Mouse (Mus musculus) left cerebral cortex, postnatal 36 days (tissue): ENCODE measurements around the gene Gipc3. TPM values are rescaled to one million over a fixed set of nuclear protein-coding genes. Genes with fewer than 3 reads are reported as not detected.

Source experiments
- DNase-seq, 2 experiments: peaks; one replicate each; pipeline ENCODE4 v3.0.0; 2021 to 2022; ENCODE audit warnings: low spot score in 2 of 2, mixed read lengths in 1 of 2
- intact Hi-C: fragments of 180-260 bp; cut with DNase I; formaldehyde crosslinking; loops from one replicate; pipeline ENCODE4 v1.15.1; 2025
- total RNA-seq, 2 experiments: library from RNA; stranded (reverse); gene quantifications; 2 replicates each; pipeline ENCODE4 v1.2.3; 2021

Gipc3 gene
- total RNA-seq, 2 experiments from 2014 or later, result 1.4 to 1.8 TPM

- DNase-seq, result no peak
- intact Hi-C loops, result loop anchor here (2.0 kb wide), 2 partner anchors 63 to 153 kb away; no protein-coding TSS in a partner anchor
Observed at GRCm38 (mm10) chr10:81351678-81352291, 8.7 kb upstream of the Gipc3 start.

GRCm38 (mm10) chr10:81350351-81351063 lies 7.4 kb upstream of the Gipc3 start, which contains the start of gene Hmg20b:
TSS of gene Hmg20b (minus strand) at chr10:81350480.
- peak; percentile 100 for DNase-seq

GRCm38 (mm10) chr10:81349961-81350350 lies 6.9 kb upstream of the Gipc3 start:
- intact Hi-C loops, result loop anchor here (2.0 kb wide), 2 partner anchors 61 to 151 kb away; no protein-coding TSS in a partner anchor
- DNase-seq, result no peak

More at GRCm38 (mm10) chr10:81350351-81351063, 7.4 kb upstream of the Gipc3 start, which contains the start of gene Hmg20b:
- intact Hi-C loops, result loop anchor here (2.0 kb wide), 2 partner anchors 62 to 152 kb away; no protein-coding TSS in a partner anchor

GRCm38 (mm10) chr10:81349146-81349545 lies 6.1 kb upstream of the Gipc3 start:
- intact Hi-C loops, result no loop called here
- DNase-seq, result no peak

DNA sequence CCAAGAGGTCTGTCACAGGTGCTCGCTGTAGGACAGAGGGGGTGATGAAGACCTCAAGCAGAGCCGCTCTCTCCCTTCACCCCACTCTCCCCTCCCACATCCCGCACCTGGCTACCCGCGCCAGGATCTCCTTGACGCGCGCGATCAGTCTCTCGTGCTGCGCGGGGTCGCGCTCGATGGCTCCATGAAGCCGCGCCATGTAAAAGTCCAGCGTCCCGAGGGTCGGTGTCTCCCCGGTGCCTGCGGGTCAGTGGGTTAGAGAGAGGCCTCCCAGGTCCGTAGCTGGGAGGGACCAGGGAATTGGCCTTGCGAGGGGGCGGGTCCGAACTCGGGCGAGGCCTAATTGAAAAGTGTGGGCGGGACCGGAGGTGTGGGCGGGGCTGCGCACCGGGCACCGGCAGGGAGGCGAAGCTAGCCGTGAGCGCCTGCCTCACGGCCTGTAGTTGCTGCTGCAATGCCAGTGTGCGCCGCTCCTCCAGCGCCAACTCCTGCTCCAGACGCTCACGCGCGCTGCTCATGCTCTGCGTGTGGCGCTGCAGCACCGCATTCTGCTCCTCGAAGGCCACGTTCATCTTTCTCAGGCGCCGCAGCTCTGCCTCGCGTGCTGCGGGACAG lies 3.5 kb upstream of the Gipc3 start:
- intact Hi-C loops, result no loop called here
- peak in 1 of 2 experiments; percentile 61 for DNase-seq

GRCm38 (mm10) chr10:81345162-81345534 lies 2.1 kb upstream of the Gipc3 start:
- intact Hi-C loops, result no loop called here
- no peak for DNase-seq

GRCm38 (mm10) chr10:81344421-81345161 lies 1.5 kb upstream of the Gipc3 start:
- intact Hi-C loops, result loop anchor here (5.0 kb wide), 1 partner anchor 57 kb away; no protein-coding TSS in a partner anchor

DNA sequence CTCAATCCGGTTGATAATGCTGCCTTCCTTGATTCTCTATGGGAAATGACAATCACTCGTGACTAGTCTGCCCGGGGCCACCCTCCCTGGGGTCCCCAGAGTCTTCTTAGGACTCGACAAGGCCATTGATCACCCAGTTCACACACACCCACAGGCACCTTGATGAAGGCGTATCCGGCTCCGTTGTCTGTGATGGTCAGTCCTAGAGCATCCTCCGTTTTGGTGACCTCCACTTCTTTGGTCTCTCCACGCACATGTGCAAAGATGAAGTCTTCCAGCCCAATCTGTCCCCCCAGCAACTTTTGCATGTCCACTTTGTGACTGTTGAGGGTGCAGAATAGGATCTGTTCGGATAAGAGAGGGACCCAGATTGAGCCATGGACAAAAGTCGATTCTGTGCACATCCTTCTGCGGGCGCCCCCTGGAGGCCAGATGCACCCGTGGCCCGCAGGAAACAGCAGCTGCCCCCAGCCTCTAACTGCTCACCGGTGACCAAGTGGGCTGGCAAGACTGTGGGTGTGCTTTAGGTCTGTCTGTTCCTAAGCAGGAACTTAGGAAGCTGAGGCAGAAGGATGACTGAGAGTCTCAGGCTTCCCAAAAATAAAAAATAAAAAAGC lies 1.6 kb downstream of the Gipc3 start:
- intact Hi-C loops, result loop anchor here (5.0 kb wide), 1 partner anchor 54 kb away; no protein-coding TSS in a partner anchor
- DNase-seq, result no peak

More at GRCm38 (mm10) chr10:81344421-81345161, 1.5 kb upstream of the Gipc3 start:
- DNase-seq, result no peak

DNA sequence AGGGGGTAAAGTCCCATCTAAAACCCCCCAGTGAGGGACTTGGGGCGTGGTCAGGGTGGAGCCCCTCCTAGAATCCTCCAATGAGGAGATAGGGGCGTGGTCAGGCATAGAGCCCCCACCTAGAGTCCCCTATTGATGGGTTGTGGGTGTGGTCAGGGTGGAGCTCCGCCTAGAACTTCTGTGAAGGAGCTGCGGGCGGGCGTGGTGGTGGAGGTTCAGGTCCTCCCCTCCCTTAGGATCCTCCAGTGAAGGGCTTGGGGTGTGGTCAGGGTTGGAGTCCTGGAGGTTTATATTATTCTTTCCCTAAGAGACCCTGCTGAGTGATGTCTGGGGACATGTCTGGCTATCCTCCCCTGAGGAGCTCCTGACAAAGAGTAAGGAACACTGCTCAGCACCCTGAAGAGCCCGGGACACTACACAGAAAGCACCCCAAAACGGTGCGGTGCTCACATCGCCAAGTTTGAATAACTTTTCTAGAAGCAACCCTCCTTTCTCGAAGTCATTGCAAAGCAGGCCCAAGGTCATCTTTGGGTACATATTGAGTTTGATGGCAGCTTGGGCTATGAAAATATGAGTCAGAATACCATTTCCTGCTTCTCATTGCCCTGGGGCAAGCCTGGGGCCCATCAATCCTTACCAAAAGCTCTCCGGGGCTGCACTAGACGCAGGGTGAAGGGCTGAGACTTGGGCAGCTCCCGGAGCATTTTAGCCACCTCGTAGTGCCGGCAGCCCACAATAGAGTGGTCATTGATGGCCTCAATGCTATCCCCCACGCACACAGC lies 2.3 kb downstream of the Gipc3 start:
- intact Hi-C loops, result loop anchor here (5.0 kb wide), 1 partner anchor 53 kb away; no protein-coding TSS in a partner anchor
- no peak for DNase-seq

- intact Hi-C loops, result no loop called here
Observed at GRCm38 (mm10) chr10:81336558-81336957, 6.5 kb downstream of the Gipc3 start.

DNA sequence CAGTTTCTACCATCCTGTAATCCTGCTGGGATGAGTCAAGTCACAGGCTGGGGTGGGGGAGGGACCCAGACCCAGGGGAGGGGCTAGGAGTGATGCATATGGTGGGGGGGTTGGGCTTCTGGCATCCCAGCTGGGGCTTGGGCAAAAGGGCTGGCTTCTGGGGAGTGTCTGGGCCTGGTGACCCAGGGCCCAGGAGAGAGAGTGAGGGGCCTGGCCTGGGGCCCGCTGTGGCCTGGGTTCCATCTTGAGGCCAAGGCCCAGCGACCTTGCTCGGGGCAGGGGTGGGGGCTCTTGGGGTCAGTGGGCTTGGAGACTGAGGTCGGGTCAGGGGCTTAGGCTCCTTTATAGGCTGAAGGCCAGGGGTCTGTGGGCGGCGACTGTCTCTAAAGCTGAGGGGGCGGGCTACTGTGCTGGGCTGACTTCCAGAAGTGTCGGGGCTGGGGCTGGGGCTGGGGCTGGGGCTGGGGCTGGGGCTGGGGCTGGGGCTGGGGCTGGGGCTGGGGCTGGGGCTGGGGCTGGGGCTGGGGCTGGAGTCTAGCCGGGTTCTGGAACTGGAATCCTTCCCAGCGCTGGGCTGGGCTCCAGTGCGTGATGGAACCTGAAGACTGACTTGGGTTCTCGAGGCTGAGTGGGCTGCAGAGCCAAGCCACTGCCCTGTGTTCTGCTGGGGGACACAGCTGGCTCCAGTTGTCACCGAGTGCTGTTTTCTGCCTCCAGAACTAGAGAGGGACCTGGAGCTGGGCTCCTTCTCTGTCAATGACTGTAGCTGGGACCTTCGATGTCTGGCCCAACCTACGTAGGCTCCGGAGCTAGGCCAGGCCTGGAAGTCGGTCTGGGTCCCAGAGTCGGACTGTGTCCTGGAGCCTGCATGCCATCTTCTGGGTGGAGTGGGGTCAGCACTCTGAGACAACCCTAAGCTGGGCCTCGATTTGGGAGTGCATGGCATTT lies 7.4 kb downstream of the Gipc3 start:
- no peak for DNase-seq
- intact Hi-C loops, result no loop called here

More at GRCm38 (mm10) chr10:81336558-81336957, 6.5 kb downstream of the Gipc3 start:
- DNase-seq, result no peak

DNA sequence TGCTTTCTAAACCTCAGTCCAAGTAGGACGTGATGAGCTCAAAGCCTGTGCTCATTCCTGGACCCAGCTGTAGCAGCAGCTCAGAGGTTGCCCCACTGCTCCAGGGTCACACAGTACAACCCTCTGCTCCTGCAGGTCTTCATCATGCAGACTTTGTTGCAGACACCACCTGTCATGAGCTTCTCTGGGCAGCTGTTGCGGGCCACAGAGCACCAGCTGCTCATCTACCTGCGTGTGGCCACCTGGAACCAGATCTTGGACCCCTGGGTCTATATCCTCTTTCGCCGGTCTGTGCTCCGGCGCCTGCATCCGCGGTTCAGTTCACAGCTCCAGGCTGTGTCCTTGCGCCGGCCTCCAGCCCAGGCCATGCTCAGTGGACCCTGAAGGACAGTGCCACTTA lies 8.7 kb downstream of the Gipc3 start:
- no peak for DNase-seq
- intact Hi-C loops, result no loop called here

DNA sequence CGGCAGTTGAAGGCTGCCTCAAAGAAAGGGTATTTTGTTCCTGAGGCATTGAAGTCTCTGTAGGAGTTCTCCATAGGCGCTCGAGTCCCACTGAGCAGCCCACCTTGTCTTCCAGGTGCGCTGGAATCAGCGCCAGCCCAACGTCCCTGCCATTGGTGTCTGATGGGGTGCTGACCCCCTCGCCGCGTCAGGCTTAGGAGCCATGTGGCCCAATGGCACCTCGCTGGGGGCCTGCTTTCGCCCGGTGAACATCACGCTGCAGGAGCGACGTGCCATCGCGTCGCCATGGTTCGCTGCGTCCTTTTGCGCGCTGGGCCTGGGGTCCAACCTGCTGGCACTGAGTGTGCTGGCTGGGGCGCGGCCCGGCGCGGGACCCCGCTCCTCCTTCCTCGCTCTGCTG lies 10.8 kb downstream of the Gipc3 start:
- no peak for DNase-seq

DNA sequence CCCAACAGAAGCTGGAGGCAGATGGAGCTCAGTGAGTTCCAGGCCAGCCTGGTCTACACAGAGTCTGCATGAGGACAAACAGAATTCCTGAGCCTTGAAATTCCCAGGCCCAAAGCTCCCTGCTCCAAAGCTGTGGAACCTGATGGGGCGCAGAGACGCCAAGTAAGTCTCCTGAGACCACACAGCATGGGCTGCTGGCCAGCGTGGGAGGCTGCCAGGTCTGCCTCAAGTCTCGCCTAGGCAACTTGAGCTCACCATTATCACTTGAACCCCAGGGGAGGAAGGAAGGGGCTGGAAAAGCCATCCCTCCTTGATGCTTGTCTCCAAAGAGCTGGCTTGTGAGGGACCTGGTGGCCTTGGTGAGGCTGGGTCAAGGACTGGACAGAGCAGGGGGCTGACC lies 13.1 kb downstream of the Gipc3 start:
- intact Hi-C loops, result no loop called here
- DNase-seq, result no peak

More for the DNA sequence above, 10.8 kb downstream of the Gipc3 start:
- intact Hi-C loops, result no loop called here

GRCm38 (mm10) chr10:81329194-81329975 lies 13.7 kb downstream of the Gipc3 start:
- intact Hi-C loops, result no loop called here
- no peak for DNase-seq

DNA sequence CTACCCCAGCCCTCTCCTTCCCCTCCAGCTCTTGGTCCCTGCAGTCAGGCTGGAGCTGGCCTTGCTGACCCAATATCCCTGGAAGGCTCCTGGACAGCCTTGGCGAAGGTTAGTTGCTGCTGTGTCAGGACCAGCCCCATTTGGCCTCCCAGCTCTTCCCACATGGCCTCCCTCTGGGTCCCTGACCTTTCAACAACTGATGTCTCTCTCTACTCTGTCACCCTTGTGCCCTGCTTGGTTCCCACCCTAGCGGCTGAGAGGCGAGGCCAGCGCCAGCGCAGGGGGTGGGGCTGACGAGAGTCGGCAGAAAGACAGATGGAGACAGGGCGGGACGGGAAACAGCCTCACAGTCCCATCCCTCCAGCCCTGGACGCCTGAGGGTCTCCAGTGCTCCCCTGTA lies 14.7 kb downstream of the Gipc3 start, which contains the start of gene Tbxa2r:
TSS of gene Tbxa2r (plus strand) at position 346 of the 400 bp plus-strand sequence.
- intact Hi-C loops, result no loop called here

More for the DNA sequence above, 14.7 kb downstream of the Gipc3 start, which contains the start of gene Tbxa2r:
- DNase-seq, result no peak
